Mouse (Mus musculus): ENCODE results near the gene Jak1. TPM values are rescaled to one million over a fixed set of nuclear protein-coding genes. Genes with fewer than 3 reads are reported as not detected.

The Jak1 gene
- total and polyA plus RNA-seq, 3 experiments, result 37.3 to 41.9 TPM; not detected in 1

GRCm38 (mm10) chr4:101182603-101183011, 82.5 kb downstream of the Jak1 start:
- Histone ChIP-seq H3K27ac (ENCODE audit: control insufficient read depth, low read depth, low read length) (no peak overlapping the region), H3K36me3 (ENCODE audit: control insufficient read depth in 1 of 2, insufficient read depth in 2 of 2, low read length in 2 of 2) (peaks cover 0 to 22% of the 10 kb centered on the region in 2 experiments; a peak in 2 of 4 replicates)

GRCm38 (mm10) chr4:101180681-101181080, 84.4 kb downstream of the Jak1 start:
- no peak overlapping the region for H3K4me3 ChIP-seq (ENCODE audit: control insufficient read depth in 1 of 2, insufficient read depth in 1 of 2, low read depth in 2 of 2, low read length in 2 of 2)
- H3K4me1 ChIP-seq (ENCODE audit: control insufficient read depth in 1 of 2, insufficient read depth in 2 of 2, low read length in 2 of 2), result peaks cover 11% of the 10 kb centered on the region in 2 experiments; a peak in 3 of 4 replicates
- peaks cover 10 to 27% of the 10 kb centered on the region in 2 experiments for H3K36me3 ChIP-seq (ENCODE audit: control insufficient read depth in 1 of 2, insufficient read depth in 2 of 2, low read length in 2 of 2)

More at GRCm38 (mm10) chr4:101182603-101183011, 82.5 kb downstream of the Jak1 start:
- Histone ChIP-seq H3K27me3 (ENCODE audit: control insufficient read depth in 1 of 2, insufficient read depth in 2 of 2, low read length in 2 of 2) (no peaks in the 10 kb centered on the region), H3K9ac (ENCODE audit: control insufficient read depth, low read depth, low read length, poor library complexity, severe bottlenecking) (no peak overlapping the region), H3K9me3 (replicated peaks; ENCODE audit: insufficient read depth, low read length) (no peaks in the 10 kb centered on the region), H3K79me2 (ENCODE audit: control insufficient read depth, insufficient read depth, low read length, poor library complexity) (no peaks in the 10 kb centered on the region), H3K4me1 (ENCODE audit: control insufficient read depth in 1 of 2, insufficient read depth in 2 of 2, low read length in 2 of 2) (peaks cover 0 to 6% of the 10 kb centered on the region in 2 experiments; a peak in 2 of 4 replicates), H3K4me3 (ENCODE audit: control insufficient read depth in 1 of 2, insufficient read depth in 1 of 2, low read depth in 2 of 2, low read length in 2 of 2) (no peak overlapping the region)
- TF ChIP-seq RAD21 (IDR thresholded peaks at IDR 0.05; ENCODE audit: low read depth, low read length), result no peak
- peak; percentile 65 for TF ChIP-seq ZNF384 (IDR thresholded peaks at IDR 0.05; ENCODE audit: low read depth, low read length)
- no peak for DNase-seq (ENCODE audit: low read depth, low spot score)

GRCm38 (mm10) chr4:101179836-101180235, 85.2 kb downstream of the Jak1 start:
- no peak overlapping the region for H3K27ac ChIP-seq (ENCODE audit: control insufficient read depth, low read depth, low read length)
- H3K27me3 ChIP-seq (ENCODE audit: control insufficient read depth in 1 of 2, insufficient read depth in 2 of 2, low read length in 2 of 2), result no peaks in the 10 kb centered on the region
- peaks cover 10 to 25% of the 10 kb centered on the region in 2 experiments for H3K36me3 ChIP-seq (ENCODE audit: control insufficient read depth in 1 of 2, insufficient read depth in 2 of 2, low read length in 2 of 2)
- TF ChIP-seq USF1 (IDR thresholded peaks at IDR 0.05; ENCODE audit: low read depth, low read length) (no peak), EP300 (IDR thresholded peaks at IDR 0.05; ENCODE audit: low read depth in 1 of 2, low read length in 2 of 2) (no peak), MAFK (IDR thresholded peaks at IDR 0.05; ENCODE audit: borderline replicate concordance, low read depth, low read length) (peak; percentile 61; the same call in 1 of the 2 replicates)
- no peak overlapping the region for H3K4me3 ChIP-seq (ENCODE audit: control insufficient read depth in 1 of 2, insufficient read depth in 1 of 2, low read depth in 2 of 2, low read length in 2 of 2)
- DNase-seq (ENCODE audit: low read depth, low spot score), result no peak
- peaks cover 11% of the 10 kb centered on the region in 2 experiments; a peak in 3 of 4 replicates for H3K4me1 ChIP-seq (ENCODE audit: control insufficient read depth in 1 of 2, insufficient read depth in 2 of 2, low read length in 2 of 2)
- H3K9me3 ChIP-seq (replicated peaks; ENCODE audit: insufficient read depth, low read length), result no peaks in the 10 kb centered on the region
- no peak overlapping the region for H3K9ac ChIP-seq (ENCODE audit: control insufficient read depth, low read depth, low read length, poor library complexity, severe bottlenecking)
- H3K79me2 ChIP-seq (ENCODE audit: control insufficient read depth, insufficient read depth, low read length, poor library complexity), result no peaks in the 10 kb centered on the region

More at GRCm38 (mm10) chr4:101180681-101181080, 84.4 kb downstream of the Jak1 start:
- no peaks in the 10 kb centered on the region for H3K9me3 ChIP-seq (replicated peaks; ENCODE audit: insufficient read depth, low read length)
- H3K27me3 ChIP-seq (ENCODE audit: control insufficient read depth in 1 of 2, insufficient read depth in 2 of 2, low read length in 2 of 2), result no peaks in the 10 kb centered on the region
- TF ChIP-seq EP300 (IDR thresholded peaks at IDR 0.05; ENCODE audit: low read depth in 1 of 2, low read length in 2 of 2) (no peak), BHLHE40 (IDR thresholded peaks at IDR 0.05; ENCODE audit: borderline replicate concordance, low read depth, low read length) (no peak), E2F4 (IDR thresholded peaks at IDR 0.05; ENCODE audit: borderline replicate concordance, low read depth, low read length) (no peak), USF1 (IDR thresholded peaks at IDR 0.05; ENCODE audit: low read depth, low read length) (no peak), NELFE (IDR thresholded peaks at IDR 0.05; ENCODE audit: low read depth, low read length) (no peak), TAL1 (IDR thresholded peaks at IDR 0.05; ENCODE audit: low read length) (no peak), CHD2 (IDR thresholded peaks at IDR 0.05; ENCODE audit: low read length) (no peak), ZNF384 (IDR thresholded peaks at IDR 0.05; ENCODE audit: low read depth, low read length) (no peak), MEF2A (IDR thresholded peaks at IDR 0.05; ENCODE audit: extremely low read depth, insufficient replicate concordance, low read depth, low read length, poor library complexity, severe bottlenecking) (no peak), RCOR1 (IDR thresholded peaks at IDR 0.05; ENCODE audit: low read depth, low read length) (no peak), NRF1 (IDR thresholded peaks at IDR 0.05; ENCODE audit: insufficient read depth, low read depth, low read length, poor library complexity, severe bottlenecking) (no peak), MAFK (IDR thresholded peaks at IDR 0.05; ENCODE audit: borderline replicate concordance, low read depth, low read length) (no peak), CTCF (IDR thresholded peaks at IDR 0.05 in 2 of 3, conservative IDR thresholded peaks at IDR 0.05 in 1 of 3; ENCODE audit: control insufficient read depth in 1 of 3, insufficient read depth in 1 of 3, low read depth in 2 of 3, low read length in 3 of 3, poor library complexity in 1 of 3, severe bottlenecking in 1 of 3) (no peak), ZKSCAN1 (IDR thresholded peaks at IDR 0.05; ENCODE audit: low read depth, low read length) (no peak), POLR2AphosphoS2 (IDR thresholded peaks at IDR 0.05; ENCODE audit: low read length) (no peak), RAD21 (IDR thresholded peaks at IDR 0.05; ENCODE audit: low read depth, low read length) (no peak), ELF1 (IDR thresholded peaks at IDR 0.05; ENCODE audit: low read depth, low read length) (no peak), USF2 (IDR thresholded peaks at IDR 0.05; ENCODE audit: borderline replicate concordance in 1 of 2, insufficient read depth in 1 of 2, low read depth in 1 of 2, low read length in 2 of 2) (no peak), JUND (IDR thresholded peaks at IDR 0.05; ENCODE audit: low read depth, low read length) (no peak)
- DNase-seq (ENCODE audit: low read depth, low spot score), result no peak
- H3K27ac ChIP-seq (ENCODE audit: control insufficient read depth, low read depth, low read length), result no peak overlapping the region
- H3K79me2 ChIP-seq (ENCODE audit: control insufficient read depth, insufficient read depth, low read length, poor library complexity), result no peaks in the 10 kb centered on the region
- no peak overlapping the region for H3K9ac ChIP-seq (ENCODE audit: control insufficient read depth, low read depth, low read length, poor library complexity, severe bottlenecking)
